Mouse (Mus musculus) liver, adult 2 months (tissue): ENCODE results near the gene Casz1.

Experiments
- CTCF ChIP-seq: fragments of 200-500 bp; IDR thresholded peaks from 2 replicates; pipeline ENCODE4 v1.5.1; 2011; ENCODE audit warnings: low read depth, low read length, control low read depth
- POLR2A ChIP-seq: fragments of 200-500 bp; IDR thresholded peaks from 2 replicates; pipeline ENCODE4 v1.6.1; 2011; ENCODE audit warnings: low read length, control low read depth; ENCODE audit not compliant: insufficient read depth; ENCODE audit errors: extremely low read depth

- TF ChIP-seq CTCF (no peak), POLR2A (no peak)
Measured at GRCm38 (mm10) chr4:148972707-148973106, 168.5 kb downstream of the Casz1 start.
